Mouse (Mus musculus) brain, embryonic 14.5 days (tissue): ENCODE measurements around the gene Narfl.

ENCODE experiments used
- CTCF ChIP-seq: fragments of 200-500 bp; IDR thresholded peaks from 2 replicates; pipeline ENCODE4 v1.5.1; 2012; ENCODE audit warnings: inconsistent platforms, mild to moderate bottlenecking, moderate library complexity, borderline replicate concordance; ENCODE audit not compliant: insufficient read depth, insufficient read length; ENCODE audit errors: extremely low read depth
- POLR2A ChIP-seq: fragments of 200-500 bp; IDR thresholded peaks from 2 replicates; pipeline ENCODE4 v1.6.1; 2012; ENCODE audit warnings: mild to moderate bottlenecking, inconsistent platforms, borderline replicate concordance; ENCODE audit not compliant: poor library complexity, insufficient read depth, insufficient read length, severe bottlenecking; ENCODE audit errors: extremely low read depth

GRCm38 (mm10) chr17:25735246-25735645 is 38.3 kb upstream of the Narfl start:
- no peak for TF ChIP-seq POLR2A
- no peak for TF ChIP-seq CTCF
